Mouse (Mus musculus) G1E (cell line): ENCODE data around the gene Gga1. TPM values are rescaled to one million over a fixed set of nuclear protein-coding genes. Genes with fewer than 3 reads are reported as not detected.

Experiments
- ATAC-seq: 2 replicates; pipeline ENCODE4 v1.8.0; 2016; ENCODE audit warnings: mild to moderate bottlenecking; ENCODE audit not compliant: insufficient number of reproducible peaks, poor library complexity, low FRiP score, severe bottlenecking; ENCODE audit errors: extremely low read depth
- DNase-seq: peaks from one replicate; pipeline ENCODE4 v3.0.0; 2012; ENCODE audit warnings: low spot score
- H3K27me3 ChIP-seq: 2 replicates; pipeline ENCODE4 v1.6.1; 2012; ENCODE audit warnings: mild to moderate bottlenecking, low read length, inconsistent platforms; ENCODE audit not compliant: insufficient read depth
- H3K36me3 ChIP-seq: replicated peaks from 2 replicates; pipeline ENCODE3; 2012; ENCODE audit warnings: mild to moderate bottlenecking, inconsistent platforms
- H3K4me1 ChIP-seq: 2 replicates; pipeline ENCODE4 v1.6.1; 2012; ENCODE audit warnings: low read depth, low read length, inconsistent platforms, mixed read lengths; ENCODE audit not compliant: insufficient read depth
- H3K4me3 ChIP-seq: 2 replicates; pipeline ENCODE4 v1.5.1; 2012; ENCODE audit warnings: low read depth, mild to moderate bottlenecking, inconsistent platforms, low read length, moderate library complexity, mixed read lengths
- H3K9me3 ChIP-seq: replicated peaks from 2 replicates; pipeline ENCODE4 v1.6.1; 2012; ENCODE audit warnings: inconsistent platforms
- CTCF ChIP-seq: IDR thresholded peaks from 2 replicates; pipeline ENCODE4 v1.5.1; 2012; ENCODE audit warnings: low read depth, low read length, inconsistent platforms, mixed read lengths
- GATA1 ChIP-seq: IDR thresholded peaks from 2 replicates; pipeline ENCODE4 v1.6.1; 2012; ENCODE audit warnings: borderline replicate concordance, low read length, inconsistent platforms, mixed read lengths
- GATA2 ChIP-seq: IDR thresholded peaks from 2 replicates; pipeline ENCODE4 v1.6.1; 2012; ENCODE audit warnings: low read depth, low read length, inconsistent platforms, borderline replicate concordance
- POLR2AphosphoS5 ChIP-seq: IDR thresholded peaks from 2 replicates; pipeline ENCODE4 v1.6.1; 2012; ENCODE audit warnings: low read depth, low read length, inconsistent platforms; ENCODE audit not compliant: insufficient replicate concordance
- TAL1 ChIP-seq: conservative IDR thresholded peaks from 2 replicates; pipeline ENCODE4 v1.6.1; 2012; ENCODE audit warnings: low read depth, low read length, inconsistent platforms, mixed read lengths
- polyA plus RNA-seq: library from polyadenylated mRNA; stranded (reverse); fragments of >175 nt; gene quantifications from 2 replicates; pipeline ENCODE4 v1.2.3, GENCODE M21; 2012
- total RNA-seq, 2 experiments: library from RNA; stranded (forward) in 1 of 2; stranded (reverse) in 1 of 2; fragments of 200-1000 nt in 1 of 2; fragments of >200 nt in 1 of 2; fragmentation: Nextera tagmentation in 1 of 2; gene quantifications; 2 replicates each; pipeline ENCODE4 v1.2.3; 2014 to 2017

Gga1 gene
- total and polyA plus RNA-seq, 3 experiments: 10.0 to 158 (median 52.6) TPM

DNA sequence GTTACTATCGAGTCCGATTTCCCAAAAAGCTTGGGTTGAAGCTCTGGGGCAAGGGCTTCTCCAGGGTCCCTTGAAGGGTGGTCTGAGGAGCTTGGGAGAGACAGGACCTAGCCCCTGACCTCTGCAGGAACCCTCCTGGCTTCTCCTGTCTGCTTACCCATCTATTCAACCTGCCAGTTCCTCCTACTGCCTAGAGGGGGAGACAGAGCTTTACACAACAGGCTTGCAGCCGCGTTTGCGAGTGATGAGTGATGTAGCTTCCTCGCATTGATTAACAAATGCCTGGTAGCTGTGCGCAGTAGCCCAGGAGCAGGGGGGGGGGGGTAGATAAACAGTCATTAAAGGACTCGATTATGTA is 38.6 kb downstream of the Gga1 start:
- Histone ChIP-seq H3K36me3 (peaks cover 86% of the 10 kb centered on the region), H3K9me3 (no peaks in the 10 kb centered on the region), H3K4me1 (peaks cover 84% of the 10 kb centered on the region), H3K4me3 (peak overlapping the region; percentile 98), H3K27me3 (no peaks in the 10 kb centered on the region)
- ATAC-seq: no peak
- peak; percentile 77 for DNase-seq
- TF ChIP-seq TAL1: no peak
- TF ChIP-seq GATA2: no peak
- TF ChIP-seq GATA1: no peak
- TF ChIP-seq CTCF: peak; percentile 83

DNA sequence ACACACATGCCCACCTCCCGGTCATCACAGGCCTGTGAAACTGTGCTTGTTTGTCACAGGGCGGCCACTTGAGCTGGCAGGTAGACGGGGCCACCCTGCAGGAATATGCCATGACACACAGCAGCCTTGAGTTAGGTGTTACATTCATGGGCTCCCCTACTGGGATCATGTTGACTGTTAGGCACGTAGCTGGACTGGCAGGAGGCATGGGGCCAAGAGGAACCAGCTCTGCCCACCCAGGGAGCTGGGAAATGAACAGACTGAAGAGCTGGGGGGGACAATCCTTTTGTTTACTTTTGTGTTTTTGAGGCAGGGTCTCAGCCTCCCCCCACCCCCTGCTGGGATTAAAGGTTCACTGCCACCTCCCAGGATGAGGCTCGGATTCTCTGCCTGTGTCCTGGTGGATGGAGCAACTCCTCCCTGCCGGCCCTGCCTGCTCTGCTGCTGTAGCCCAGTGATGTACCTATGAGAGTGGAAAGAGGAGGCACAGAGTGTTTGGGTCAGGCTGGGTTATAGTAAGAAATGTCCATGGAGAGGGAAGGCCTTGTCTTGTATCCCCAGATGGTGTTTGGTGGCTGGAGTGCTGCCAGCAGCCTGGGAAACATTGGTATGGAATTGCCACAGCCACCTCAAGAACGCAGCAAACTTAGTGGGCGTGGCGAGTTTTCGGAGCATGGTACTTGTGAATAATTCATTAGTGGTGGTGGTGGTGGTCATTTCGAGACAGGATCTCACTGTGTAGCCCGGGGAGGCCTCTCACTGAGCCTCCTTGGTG is 39.2 kb downstream of the Gga1 start:
- no peaks in the 10 kb centered on the region for H3K27me3 ChIP-seq
- peaks cover under 1% of the 10 kb centered on the region; the same call in 1 of the 2 replicates for H3K9me3 ChIP-seq
- DNase-seq (no peak), ATAC-seq (no peak)
- TF ChIP-seq POLR2AphosphoS5 (no peak), GATA2 (no peak), TAL1 (no peak), CTCF (no peak), GATA1 (no peak)
- H3K4me1 ChIP-seq: peaks cover 79% of the 10 kb centered on the region
- H3K4me3 ChIP-seq: peak overlapping the region; percentile 98
- peaks cover 81% of the 10 kb centered on the region for H3K36me3 ChIP-seq

DNA sequence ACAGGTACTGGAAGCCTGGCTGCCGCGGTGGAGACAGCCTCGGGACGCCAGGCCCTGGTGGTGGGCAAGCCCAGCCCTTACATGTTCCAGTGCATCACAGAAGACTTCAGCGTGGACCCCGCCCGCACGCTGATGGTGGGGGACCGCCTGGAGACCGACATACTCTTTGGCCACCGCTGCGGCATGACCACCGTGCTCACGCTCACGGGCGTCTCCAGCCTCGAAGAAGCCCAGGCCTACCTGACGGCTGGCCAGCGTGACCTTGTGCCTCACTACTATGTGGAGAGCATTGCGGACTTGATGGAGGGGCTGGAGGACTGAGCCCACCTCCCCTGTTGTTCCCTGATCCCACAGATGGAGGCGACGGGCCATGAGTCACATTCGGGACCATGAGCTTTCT is 41.1 kb downstream of the Gga1 start:
- peaks cover 81% of the 10 kb centered on the region for H3K4me1 ChIP-seq
- ATAC-seq: no peak
- TF ChIP-seq TAL1: no peak
- no peak for TF ChIP-seq CTCF
- no peak for TF ChIP-seq GATA1
- TF ChIP-seq POLR2AphosphoS5: no peak
- no peak for TF ChIP-seq GATA2
- H3K36me3 ChIP-seq: peaks cover 72% of the 10 kb centered on the region
- DNase-seq: no peak
- H3K9me3 ChIP-seq: peaks cover 5% of the 10 kb centered on the region
- H3K4me3 ChIP-seq: peak overlapping the region; percentile 24; the same call in 1 of the 2 replicates
- no peaks in the 10 kb centered on the region for H3K27me3 ChIP-seq

DNA sequence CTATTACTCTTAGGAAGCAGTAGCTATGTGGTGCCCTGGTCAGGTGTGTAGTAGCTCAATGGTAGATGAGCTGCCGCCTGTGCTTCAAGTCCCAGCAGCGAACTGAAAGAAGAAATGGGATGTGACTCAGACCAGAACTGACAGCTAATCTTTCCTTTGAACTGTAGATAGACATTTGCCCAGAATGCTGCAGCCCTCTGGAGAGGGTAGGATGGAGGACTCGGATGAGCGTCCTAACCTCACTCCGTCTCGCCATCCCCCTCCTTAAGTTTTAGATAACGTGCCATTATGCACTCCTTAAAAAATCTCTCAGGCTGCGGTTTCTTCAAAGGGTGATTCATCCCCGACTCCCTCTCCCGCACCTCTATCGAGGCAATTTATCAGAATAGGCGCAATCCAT is 42.9 kb downstream of the Gga1 start:
- no peak overlapping the region for H3K4me3 ChIP-seq
- ATAC-seq: no peak
- H3K9me3 ChIP-seq: peaks cover 5% of the 10 kb centered on the region
- no peaks in the 10 kb centered on the region for H3K27me3 ChIP-seq
- H3K4me1 ChIP-seq: peaks cover 88% of the 10 kb centered on the region
- no peak for DNase-seq
- H3K36me3 ChIP-seq: peaks cover 65% of the 10 kb centered on the region
- TF ChIP-seq TAL1: no peak
- no peak for TF ChIP-seq POLR2AphosphoS5
- TF ChIP-seq CTCF: no peak
- TF ChIP-seq GATA2: no peak
- TF ChIP-seq GATA1: no peak

DNA sequence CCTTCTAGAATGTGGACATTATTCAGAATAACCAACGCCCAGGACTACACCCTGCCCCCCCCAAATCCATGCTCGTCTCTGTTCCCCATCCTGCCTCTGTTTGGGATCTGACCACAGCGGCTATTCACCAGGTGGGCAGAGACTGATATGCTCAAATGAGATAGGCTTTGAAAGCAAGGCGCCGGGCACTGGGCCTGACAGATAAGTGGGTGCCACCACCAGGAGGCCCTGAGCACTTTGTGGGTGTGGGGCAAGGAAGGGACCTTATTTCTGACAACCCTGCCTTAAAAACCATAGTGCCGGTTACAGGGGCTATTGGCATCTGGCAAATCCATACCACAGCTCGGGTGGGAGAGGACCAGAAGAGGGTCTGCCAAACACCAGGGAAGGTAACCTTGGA is 45.7 kb downstream of the Gga1 start:
- H3K9me3 ChIP-seq: peaks cover 5% of the 10 kb centered on the region
- peaks cover 42% of the 10 kb centered on the region for H3K36me3 ChIP-seq
- ATAC-seq (peak; percentile 46), DNase-seq (peak; percentile 83)
- peak overlapping the region; percentile 66 for H3K4me3 ChIP-seq
- TF ChIP-seq TAL1: peak; percentile 92
- TF ChIP-seq GATA2: no peak
- H3K4me1 ChIP-seq: peaks cover 80% of the 10 kb centered on the region
- H3K27me3 ChIP-seq: no peaks in the 10 kb centered on the region

DNA sequence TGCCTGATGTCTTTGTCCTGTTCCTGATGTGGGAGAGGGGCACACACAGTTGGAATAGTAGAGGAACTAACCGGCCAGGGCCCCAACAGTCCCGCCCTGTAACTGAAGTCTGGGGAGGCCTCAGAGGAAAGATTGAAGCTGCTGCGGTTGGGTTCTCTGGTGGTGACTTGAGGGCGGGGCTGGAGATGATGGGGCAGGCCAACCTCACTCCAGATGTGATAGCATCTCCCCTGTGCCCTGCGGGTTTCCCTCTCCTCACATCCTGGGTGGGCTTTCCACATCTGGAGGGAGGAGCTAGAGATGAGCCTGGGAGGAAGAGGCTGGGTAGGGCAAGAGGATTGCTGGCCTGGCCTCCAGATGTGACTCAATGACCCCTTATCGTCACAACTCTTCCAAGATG is 46.6 kb downstream of the Gga1 start:
- H3K27me3 ChIP-seq: no peaks in the 10 kb centered on the region
- peak; percentile 80 for DNase-seq
- peaks cover 79% of the 10 kb centered on the region for H3K4me1 ChIP-seq
- TF ChIP-seq POLR2AphosphoS5 (no peak), GATA1 (no peak), TAL1 (no peak), CTCF (no peak), GATA2 (no peak)
- H3K9me3 ChIP-seq: peaks cover 5% of the 10 kb centered on the region
- peak; percentile 62 for ATAC-seq
- H3K36me3 ChIP-seq: peaks cover 40% of the 10 kb centered on the region
- peak overlapping the region; percentile 66 for H3K4me3 ChIP-seq
